Mouse (Mus musculus): Measurements from ENCODE around the gene Htra2.

- TF ChIP-seq CTCF (IDR thresholded peaks at IDR 0.05; ENCODE audit: control insufficient read depth, insufficient read depth, insufficient replicate concordance, low read depth, low read length) (no peak), POLR2A (IDR thresholded peaks at IDR 0.05; ENCODE audit: control insufficient read depth, low read depth, low read length) (no peak)
Observed at GRCm38 (mm10) chr6:83068706-83069487, 13.8 kb upstream of the Htra2 start.
